20 mouse cellular contexts compared by ENCODE assay signal in genomic region chr11:60355952-60356351, GRCm38 (mm10).
"Had no signal": no experiment of that assay in that cellular context is flagged by ENCODE, and none has a peak within 500 bp of the region (broad histone marks: within the 10 kb centered on the region; RNA-seq: fewer than 3 reads in every experiment).

No protein-coding gene starts in this region.

- H3K4me3 ChIP-seq: lung, embryonic 15.5 days; midbrain, embryonic 10.5 days; midbrain, embryonic 12.5 days; myocyte; neural tube, embryonic 13.5 days; neural tube, embryonic 15.5 days; stomach, embryonic 15.5 days had no signal

- H3K9me3 ChIP-seq: lung, embryonic 15.5 days; midbrain, embryonic 10.5 days; midbrain, embryonic 12.5 days; neural tube, embryonic 13.5 days; neural tube, embryonic 15.5 days; stomach, embryonic 15.5 days had no signal

- H3K27ac ChIP-seq: lung, embryonic 15.5 days; midbrain, embryonic 10.5 days; midbrain, embryonic 12.5 days; neural tube, embryonic 13.5 days; neural tube, embryonic 15.5 days; stomach, embryonic 15.5 days had no signal

- H3K4me2 ChIP-seq: lung, embryonic 15.5 days; midbrain, embryonic 12.5 days; neural tube, embryonic 13.5 days; neural tube, embryonic 15.5 days; stomach, embryonic 15.5 days had no signal

- ATAC-seq: lung, postnatal 0 days; midbrain, embryonic 16.5 days had no signal

- H3K27me3 ChIP-seq: lung, embryonic 15.5 days; midbrain, embryonic 12.5 days; neural tube, embryonic 13.5 days; neural tube, embryonic 15.5 days; stomach, embryonic 15.5 days had no signal

- H3K36me3 ChIP-seq: lung, embryonic 15.5 days; midbrain, embryonic 10.5 days; midbrain, embryonic 12.5 days; neural tube, embryonic 13.5 days; neural tube, embryonic 15.5 days; stomach, embryonic 15.5 days had no signal

- H3K9ac ChIP-seq: lung, embryonic 15.5 days; midbrain, embryonic 12.5 days; neural tube, embryonic 13.5 days; neural tube, embryonic 15.5 days; stomach, embryonic 15.5 days had no signal

- DNase-seq: lung, adult 2 months; lung, postnatal 14 days; lung, postnatal 36 days; midbrain, embryonic 14.5 days; retina, postnatal 1 day; right cerebral cortex, adult 18-20 months; right cerebral cortex, postnatal 25 days; right cerebral cortex, postnatal 4 days; thymus, adult 2 months; thymus, postnatal 14 days; thymus, postnatal 36 days had no signal
